Mouse (Mus musculus) hindbrain, embryonic 15.5 days (tissue): Measurements from ENCODE around the gene Scgb1b7. TPM values are rescaled to one million over a fixed set of nuclear protein-coding genes. Genes with fewer than 3 reads are reported as not detected.
"Not testable (repeated sequence)": the region's sequence is repeated elsewhere in the genome, so short reads cannot be mapped to it uniquely, and the experiment has no call there.

ENCODE experiments used
- ATAC-seq: fragments of 200-750 bp; cut with Nextera tagmentation; 2 replicates; pipeline ENCODE4 v1.8.0; 2017; ENCODE audit warnings: low read depth, moderate number of reproducible peaks, moderate TSS enrichment; ENCODE audit not compliant: low FRiP score
- H3K27ac ChIP-seq: fragments of 300-500 bp; sonication (generic); replicated peaks from 2 replicates; pipeline ENCODE4 v1.5.1; 2015; ENCODE audit warnings: mild to moderate bottlenecking, inconsistent platforms
- H3K27me3 ChIP-seq: fragments of 300-500 bp; sonication (generic); 2 replicates; pipeline ENCODE4 v1.6.1; 2015; ENCODE audit warnings: control low read depth, inconsistent platforms
- H3K36me3 ChIP-seq: fragments of 300-500 bp; sonication (generic); 2 replicates; pipeline ENCODE4 v1.6.1; 2015; ENCODE audit warnings: control low read depth, inconsistent platforms
- H3K4me1 ChIP-seq: fragments of 300-500 bp; sonication (generic); replicated peaks from 2 replicates; pipeline ENCODE4 v1.6.1; 2015; ENCODE audit warnings: control low read depth, inconsistent platforms
- H3K4me2 ChIP-seq: fragments of 300-500 bp; sonication (generic); 2 replicates; pipeline ENCODE4 v1.6.1; 2015; ENCODE audit warnings: moderate library complexity, mild to moderate bottlenecking, inconsistent platforms
- H3K4me3 ChIP-seq: fragments of 300-500 bp; sonication (generic); 2 replicates; pipeline ENCODE4 v1.5.1; 2015; ENCODE audit warnings: mild to moderate bottlenecking, inconsistent platforms
- H3K9ac ChIP-seq: fragments of 300-500 bp; sonication (generic); 2 replicates; pipeline ENCODE4 v1.6.1; 2015; ENCODE audit warnings: inconsistent platforms
- H3K9me3 ChIP-seq: fragments of 300-500 bp; sonication (generic); 2 replicates; pipeline ENCODE4 v1.6.1; 2016; ENCODE audit warnings: control low read depth, inconsistent platforms
- WGBS: fragments of 180-500 bp; shearing (Covaris S2); methylation state at CpG from one replicate; pipeline ENCODE4 v1.1.7; 2015; 5-methylcytosine and 5-hydroxymethylcytosine counted together
- polyA plus RNA-seq: library from polyadenylated mRNA; unstranded; fragments of >200 nt; fragmentation: Nextera tagmentation; extraction: Ambion mirVana; gene quantifications from 2 replicates; pipeline ENCODE4 v1.2.1, GENCODE M21; 2015

The Scgb1b7 gene
- not detected in 2 replicates for polyA plus RNA-seq

DNA sequence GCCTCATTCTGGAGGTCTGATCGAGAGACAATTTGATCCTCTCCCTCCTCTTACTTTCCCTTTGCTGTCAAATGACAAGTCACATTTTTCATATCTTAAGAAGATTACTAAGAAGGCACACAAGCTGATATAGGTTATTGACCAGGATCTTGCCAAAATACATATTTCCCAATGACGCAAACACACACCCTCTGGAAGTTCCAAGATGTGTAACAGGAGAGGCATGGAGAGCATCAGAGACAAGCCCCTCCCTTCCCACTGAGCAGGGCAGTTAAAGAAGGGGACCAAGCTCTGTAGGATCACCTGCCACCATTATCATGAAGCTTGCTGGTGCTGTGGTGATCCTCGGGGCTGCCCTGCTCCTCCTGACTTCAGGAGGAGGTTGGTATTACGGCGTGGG is at the start of gene Scgb1b7:
Gene Scgb1b7 (plus strand): TSS at position 301 of the 400 bp plus-strand sequence.
- H3K27ac ChIP-seq, H3K36me3 ChIP-seq: not testable (repeated sequence)
- 76% methylated on average over 5 of the region's 5 CpGs for WGBS

GRCm38 (mm10) chr7:31705657-31706056 is 6.8 kb upstream of the Scgb1b7 start, which contains the start of gene Scgb2b7:
Gene Scgb2b7, minus strand, starts transcription at chr7:31705757.
- not testable (repeated sequence) for H3K9me3 ChIP-seq, H3K27ac ChIP-seq, ATAC-seq, H3K9ac ChIP-seq, H3K4me1 ChIP-seq, H3K36me3 ChIP-seq, H3K4me3 ChIP-seq, H3K4me2 ChIP-seq, H3K27me3 ChIP-seq

More for the DNA sequence above, at the start of gene Scgb1b7:
- not testable (repeated sequence) for H3K27me3 ChIP-seq, H3K4me2 ChIP-seq, H3K9me3 ChIP-seq, H3K4me3 ChIP-seq, ATAC-seq, H3K9ac ChIP-seq, H3K4me1 ChIP-seq

Other genes with a start within 250 kb of the Scgb1b7 start
- gene Scgb2b7, start 6.9 kb upstream of the Scgb1b7 start, polyA plus RNA-seq: not detected in 2 replicates